Mouse (Mus musculus): ENCODE results near the gene St3gal4. TPM values are rescaled to one million over a fixed set of nuclear protein-coding genes. Genes with fewer than 3 reads are reported as not detected.

St3gal4 gene
- polyA plus RNA-seq, 1 experiment from 2014 or later = 10.7 TPM

Other genes starting within 250 kb of the St3gal4 start
- 96.8 and 98.0 TPM in 2 replicates for gene Dcps, start 56.8 kb upstream of the St3gal4 start, polyA plus RNA-seq (2014; fragmentation: Nextera tagmentation; extraction: Ambion mirVana)
- gene Srpr, start 80.9 kb upstream of the St3gal4 start, polyA plus RNA-seq (2014; fragmentation: Nextera tagmentation; extraction: Ambion mirVana) = 95.7 and 96.9 TPM in 2 replicates
- gene Tirap, start 81.0 kb upstream of the St3gal4 start, polyA plus RNA-seq (2014; fragmentation: Nextera tagmentation; extraction: Ambion mirVana) = 14.1 and 14.6 TPM in 2 replicates
- 29.9 and 31.5 TPM in 2 replicates for gene Foxred1, start 91.8 kb upstream of the St3gal4 start, polyA plus RNA-seq (2014; fragmentation: Nextera tagmentation; extraction: Ambion mirVana)
- 82.0 and 82.2 TPM in 2 replicates for gene Fam118b, start 148.5 kb upstream of the St3gal4 start, polyA plus RNA-seq (2014; fragmentation: Nextera tagmentation; extraction: Ambion mirVana)
- gene Rpusd4, start 148.6 kb upstream of the St3gal4 start, polyA plus RNA-seq (2014; fragmentation: Nextera tagmentation; extraction: Ambion mirVana) = 29.6 and 29.8 TPM in 2 replicates